Mouse (Mus musculus): ENCODE measurements around the gene Themis2. TPM values are rescaled to one million over a fixed set of nuclear protein-coding genes. Genes with fewer than 3 reads are reported as not detected.
"Not testable (repeated sequence)": the region's sequence is repeated elsewhere in the genome, so short reads cannot be mapped to it uniquely, and the experiment has no call there.

Gene Themis2
- polyA plus RNA-seq, 1 experiment from 2014 or later, result 0.50 TPM

- Histone ChIP-seq H3K36me3 (no peaks in the 10 kb centered on the region), H3K27me3 (replicated peaks) (peaks cover 24% of the 10 kb centered on the region), H3K4me2 (no peak overlapping the region), H3K4me3 (replicated peaks) (no peak overlapping the region), H3K27ac (replicated peaks) (no peak overlapping the region), H3K9ac (replicated peaks) (no peak overlapping the region), H3K9me3 (replicated peaks) (no peaks in the 10 kb centered on the region), H3K4me1 (peaks cover 3% of the 10 kb centered on the region)
- WGBS, result 77% methylated on average over 4 of the region's 4 CpGs
- no peak for ATAC-seq (ENCODE audit: low FRiP score)
These were observed 1.8 kb upstream of the Themis2 start for GRCm38 (mm10) chr4:132798028-132798427.

GRCm38 (mm10) chr4:132797461-132797860, 1.3 kb upstream of the Themis2 start:
- H3K27ac ChIP-seq (replicated peaks), result no peak overlapping the region
- peaks cover 24% of the 10 kb centered on the region for H3K27me3 ChIP-seq (replicated peaks)
- no peak overlapping the region for H3K4me2 ChIP-seq
- no peak for ATAC-seq (ENCODE audit: low FRiP score)
- WGBS, result 84% methylated on average over 1 of the region's 1 CpGs
- no peak overlapping the region for H3K9ac ChIP-seq (replicated peaks)
- H3K4me3 ChIP-seq (replicated peaks), result no peak overlapping the region
- no peaks in the 10 kb centered on the region for H3K36me3 ChIP-seq
- no peaks in the 10 kb centered on the region for H3K9me3 ChIP-seq (replicated peaks)
- peaks cover 3% of the 10 kb centered on the region for H3K4me1 ChIP-seq

GRCm38 (mm10) chr4:132795171-132795570, 1.0 kb downstream of the Themis2 start:
- Histone ChIP-seq H3K9me3 (replicated peaks) (no peaks in the 10 kb centered on the region), H3K27me3 (replicated peaks) (peaks cover 24% of the 10 kb centered on the region), H3K4me1 (peaks cover 3% of the 10 kb centered on the region), H3K36me3 (no peaks in the 10 kb centered on the region), H3K9ac (replicated peaks) (no peak overlapping the region), H3K4me2 (no peak overlapping the region; the same call in 1 of the 2 replicates), H3K4me3 (replicated peaks) (no peak overlapping the region), H3K27ac (replicated peaks) (no peak overlapping the region)
- 59% methylated on average over 7 of the region's 7 CpGs for WGBS
- no peak for ATAC-seq (ENCODE audit: low FRiP score)

DNA sequence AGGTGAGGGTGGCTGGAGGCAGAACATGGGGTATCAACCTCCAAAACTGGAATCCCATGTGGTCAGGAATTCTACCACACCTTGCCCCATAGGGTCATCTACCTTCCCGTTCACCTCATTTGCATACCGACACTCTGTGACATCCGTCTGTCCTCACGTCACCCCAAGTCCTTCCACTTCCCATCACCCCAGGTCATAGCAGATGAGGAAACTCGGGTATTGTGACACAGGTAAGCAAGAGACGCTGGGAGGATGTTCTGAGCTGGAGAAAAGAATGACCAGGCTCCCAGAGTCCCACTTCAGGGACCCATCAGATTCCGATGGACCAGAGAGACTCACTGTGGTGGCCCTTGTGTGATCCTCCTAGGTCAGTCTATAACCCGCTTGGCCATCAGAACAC, 1.4 kb downstream of the Themis2 start:
- Histone ChIP-seq H3K27ac (replicated peaks) (no peak overlapping the region), H3K4me1 (peaks cover 3% of the 10 kb centered on the region), H3K36me3 (no peaks in the 10 kb centered on the region), H3K9ac (replicated peaks) (no peak overlapping the region), H3K9me3 (replicated peaks) (no peaks in the 10 kb centered on the region), H3K4me2 (no peak overlapping the region), H3K27me3 (replicated peaks) (peaks cover 24% of the 10 kb centered on the region), H3K4me3 (replicated peaks) (no peak overlapping the region)
- WGBS, result 81% methylated on average over 8 of the region's 8 CpGs
- no peak for ATAC-seq (ENCODE audit: low FRiP score)

- Histone ChIP-seq H3K9me3 (replicated peaks) (no peaks in the 10 kb centered on the region), H3K4me1 (peaks cover 3% of the 10 kb centered on the region), H3K9ac (replicated peaks) (no peak overlapping the region), H3K27ac (replicated peaks) (no peak overlapping the region), H3K4me3 (replicated peaks) (no peak overlapping the region), H3K27me3 (replicated peaks) (peaks cover 24% of the 10 kb centered on the region), H3K36me3 (no peaks in the 10 kb centered on the region), H3K4me2 (no peak overlapping the region)
- ATAC-seq (ENCODE audit: low FRiP score), result no peak
- 80% methylated on average over 9 of the region's 9 CpGs for WGBS
These were observed 2.2 kb downstream of the Themis2 start for GRCm38 (mm10) chr4:132794028-132794427.

DNA sequence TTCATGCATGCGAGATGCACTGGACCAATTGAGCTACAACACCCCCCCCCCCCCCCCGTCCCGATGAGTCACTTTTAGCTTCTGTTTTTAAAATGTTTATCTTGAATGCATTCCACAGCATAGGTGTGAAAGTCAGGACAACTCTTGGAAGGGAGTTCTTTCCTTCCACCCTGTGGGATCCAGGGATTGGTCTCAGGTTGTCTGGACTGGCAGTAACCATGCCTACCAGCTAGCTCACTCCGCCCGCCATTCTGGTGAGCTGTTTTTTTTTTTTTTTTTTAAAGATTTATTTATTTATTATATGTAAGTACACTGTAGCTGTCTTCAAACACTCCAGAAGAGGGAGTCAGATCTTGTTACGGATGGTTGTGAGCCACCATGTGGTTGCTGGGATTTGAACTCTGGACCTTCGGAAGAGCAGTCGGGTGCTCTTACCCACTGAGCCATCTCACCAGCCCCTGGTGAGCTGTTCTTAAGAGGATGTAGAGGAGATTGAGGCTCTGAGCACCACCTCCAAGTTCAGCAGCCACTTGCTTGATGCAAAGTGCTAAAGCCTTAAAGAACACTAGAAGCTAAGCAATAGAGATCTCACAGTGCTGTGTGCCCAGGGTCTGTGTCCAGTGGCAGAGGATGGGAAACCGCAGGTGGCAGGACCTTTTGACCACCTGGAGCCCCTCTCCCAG, 2.7 kb downstream of the Themis2 start:
- H3K27ac ChIP-seq (replicated peaks); H3K4me1 ChIP-seq; H3K36me3 ChIP-seq; H3K9ac ChIP-seq (replicated peaks); H3K9me3 ChIP-seq (replicated peaks); ATAC-seq (ENCODE audit: low FRiP score); H3K4me2 ChIP-seq; H3K4me3 ChIP-seq (replicated peaks): not testable (repeated sequence)
- H3K27me3 ChIP-seq (replicated peaks), result peaks cover 24% of the 10 kb centered on the region
- 93% methylated on average over 9 of the region's 9 CpGs for WGBS

- H3K9ac ChIP-seq (replicated peaks), result no peak overlapping the region
- WGBS, result 90% methylated on average over 8 of the region's 8 CpGs
- peaks cover 3% of the 10 kb centered on the region for H3K27me3 ChIP-seq (replicated peaks)
- no peak overlapping the region for H3K4me2 ChIP-seq
- H3K9me3 ChIP-seq (replicated peaks), result no peaks in the 10 kb centered on the region
- H3K4me3 ChIP-seq (replicated peaks), result no peak overlapping the region
- ATAC-seq (ENCODE audit: low FRiP score), result no peak
- H3K27ac ChIP-seq (replicated peaks), result no peak overlapping the region
- H3K36me3 ChIP-seq, result no peaks in the 10 kb centered on the region
- no peaks in the 10 kb centered on the region for H3K4me1 ChIP-seq
These were observed 6.5 kb downstream of the Themis2 start for GRCm38 (mm10) chr4:132789731-132790130.

- no peak overlapping the region for H3K27ac ChIP-seq (replicated peaks)
- no peaks in the 10 kb centered on the region for H3K9me3 ChIP-seq (replicated peaks)
- ATAC-seq (ENCODE audit: low FRiP score), result no peak
- H3K4me2 ChIP-seq, result no peak overlapping the region
- H3K9ac ChIP-seq (replicated peaks), result no peak overlapping the region
- no peaks in the 10 kb centered on the region for H3K4me1 ChIP-seq
- no peaks in the 10 kb centered on the region for H3K36me3 ChIP-seq
- no peak overlapping the region for H3K4me3 ChIP-seq (replicated peaks)
- H3K27me3 ChIP-seq (replicated peaks), result no peaks in the 10 kb centered on the region
- WGBS, result 98% methylated on average over 13 of the region's 13 CpGs
These were observed 11.0 kb downstream of the Themis2 start for GRCm38 (mm10) chr4:132785228-132785627.

DNA sequence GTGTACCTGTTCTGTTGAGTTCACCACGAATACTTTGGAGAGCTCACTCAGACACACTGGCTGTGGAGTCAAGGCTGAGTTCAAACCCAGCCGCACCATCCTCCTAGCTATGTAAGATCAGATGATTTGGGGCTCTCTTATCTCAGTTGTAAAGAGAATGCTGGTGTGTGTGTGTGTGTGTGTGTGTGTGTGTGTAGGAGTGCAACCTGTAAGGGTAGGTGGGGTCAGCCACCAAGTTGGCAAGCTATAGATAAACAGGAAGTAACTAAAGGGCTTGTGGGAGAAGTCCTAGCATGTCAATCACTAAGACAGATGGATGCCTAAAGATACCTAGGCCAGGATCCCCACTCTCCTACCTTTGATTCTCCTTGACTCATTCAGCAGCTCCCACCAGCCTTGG, 12.5 kb downstream of the Themis2 start:
- Histone ChIP-seq H3K27ac (replicated peaks) (no peak overlapping the region), H3K36me3 (peaks cover 9% of the 10 kb centered on the region; the same call in 1 of the 2 replicates), H3K27me3 (replicated peaks) (no peaks in the 10 kb centered on the region), H3K4me3 (replicated peaks) (no peak overlapping the region), H3K9ac (replicated peaks) (no peak overlapping the region), H3K4me2 (no peak overlapping the region), H3K9me3 (replicated peaks) (no peaks in the 10 kb centered on the region), H3K4me1 (no peaks in the 10 kb centered on the region)
- WGBS, result 92% methylated on average over 2 of the region's 2 CpGs
- ATAC-seq (ENCODE audit: low FRiP score), result no peak

DNA sequence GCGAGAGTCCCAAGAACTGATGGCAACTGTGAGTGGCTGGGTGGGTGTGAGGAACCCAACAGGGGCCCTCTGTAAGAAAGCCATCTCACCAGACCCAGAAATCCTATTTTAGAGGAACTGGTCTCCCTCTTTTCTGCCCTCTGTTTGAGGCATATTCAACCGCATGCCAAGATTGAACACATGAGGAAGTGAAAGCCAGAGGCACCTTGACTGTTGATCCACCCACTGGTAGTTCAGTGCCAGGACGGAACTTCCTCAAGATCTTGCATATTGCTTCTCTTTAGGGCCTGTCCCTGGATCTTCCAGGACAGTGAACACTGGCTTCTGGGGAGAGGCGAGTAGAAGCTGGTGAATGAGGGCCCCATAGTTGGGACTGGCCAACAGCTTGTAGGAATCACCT, 15.9 kb downstream of the Themis2 start:
- no peak overlapping the region for H3K4me3 ChIP-seq (replicated peaks)
- H3K9ac ChIP-seq (replicated peaks), result no peak overlapping the region
- no peak for ATAC-seq (ENCODE audit: low FRiP score)
- peaks cover 41% of the 10 kb centered on the region for H3K36me3 ChIP-seq
- WGBS, result 92% methylated on average over 4 of the region's 4 CpGs
- no peaks in the 10 kb centered on the region for H3K4me1 ChIP-seq
- H3K4me2 ChIP-seq, result no peak overlapping the region
- H3K27me3 ChIP-seq (replicated peaks), result no peaks in the 10 kb centered on the region
- H3K27ac ChIP-seq (replicated peaks), result no peak overlapping the region
- no peaks in the 10 kb centered on the region for H3K9me3 ChIP-seq (replicated peaks)

GRCm38 (mm10) chr4:132778562-132779201, 17.5 kb downstream of the Themis2 start:
- no peaks in the 10 kb centered on the region for H3K27me3 ChIP-seq (replicated peaks)

GRCm38 (mm10) chr4:132776764-132777163, 19.4 kb downstream of the Themis2 start:
- Histone ChIP-seq H3K4me1 (no peaks in the 10 kb centered on the region), H3K9ac (replicated peaks) (no peak overlapping the region), H3K27ac (replicated peaks) (no peak overlapping the region), H3K4me2 (no peak overlapping the region), H3K4me3 (replicated peaks) (no peak overlapping the region), H3K27me3 (replicated peaks) (no peaks in the 10 kb centered on the region), H3K36me3 (peaks cover 69% of the 10 kb centered on the region), H3K9me3 (replicated peaks) (no peaks in the 10 kb centered on the region)
- WGBS, result 92% methylated on average over 5 of the region's 5 CpGs
- no peak for ATAC-seq (ENCODE audit: low FRiP score)

More at GRCm38 (mm10) chr4:132778562-132779201, 17.5 kb downstream of the Themis2 start:
- H3K9me3 ChIP-seq (replicated peaks), result no peaks in the 10 kb centered on the region
- ATAC-seq (ENCODE audit: low FRiP score), result no peak
- H3K4me1 ChIP-seq, result no peaks in the 10 kb centered on the region
- no peak overlapping the region for H3K9ac ChIP-seq (replicated peaks)
- no peak overlapping the region for H3K4me2 ChIP-seq
- 95% methylated on average over 6 of the region's 6 CpGs for WGBS
- peaks cover 55% of the 10 kb centered on the region for H3K36me3 ChIP-seq
- H3K4me3 ChIP-seq (replicated peaks), result no peak overlapping the region
- no peak overlapping the region for H3K27ac ChIP-seq (replicated peaks)

Data from neural tube, embryonic 15.5 days (tissue).